Mouse (Mus musculus): ENCODE data around the gene Borcs6. TPM values are rescaled to one million over a fixed set of nuclear protein-coding genes. Genes with fewer than 3 reads are reported as not detected.

The Borcs6 gene
- polyA plus RNA-seq, 1 experiment from 2014 or later = 11.0 TPM

GRCm38 (mm10) chr11:69053848-69054247 lies 5.7 kb upstream of the Borcs6 start:
- Histone ChIP-seq H3K27ac (ENCODE audit: low read length) (no peak overlapping the region), H3K9me3 (ENCODE audit: control insufficient read depth, low read depth, low read length) (no peaks in the 10 kb centered on the region), H3K4me1 (ENCODE audit: control insufficient read depth, insufficient read depth, low read length) (peaks cover 4% of the 10 kb centered on the region; the same call in 1 of the 2 replicates), H3K9ac (replicated peaks; ENCODE audit: low read depth, low read length) (no peak overlapping the region), H3K36me3 (ENCODE audit: control insufficient read depth, insufficient read depth, low read length) (peaks cover 15% of the 10 kb centered on the region), H3K4me3 (ENCODE audit: low read depth, low read length) (no peak overlapping the region), H3K4me2 (replicated peaks; ENCODE audit: low read depth, low read length) (no peak overlapping the region), H3K27me3 (ENCODE audit: control insufficient read depth, insufficient read depth, low read length) (no peaks in the 10 kb centered on the region)
- 63% methylated on average over 3 of the region's 3 CpGs for WGBS
- no peak for ATAC-seq (ENCODE audit: insufficient number of reproducible peaks, insufficient read depth, low FRiP score, low read depth)

GRCm38 (mm10) chr11:69058265-69058664 lies 1.3 kb upstream of the Borcs6 start:
- peak overlapping the region; percentile 77; the same call in 1 of the 2 replicates for H3K27ac ChIP-seq (ENCODE audit: low read length)
- no peaks in the 10 kb centered on the region for H3K9me3 ChIP-seq (ENCODE audit: control insufficient read depth, low read depth, low read length)
- peak overlapping the region; percentile 55 for H3K9ac ChIP-seq (replicated peaks; ENCODE audit: low read depth, low read length)
- peak overlapping the region; percentile 83 for H3K4me2 ChIP-seq (replicated peaks; ENCODE audit: low read depth, low read length)
- no peaks in the 10 kb centered on the region for H3K36me3 ChIP-seq (ENCODE audit: control insufficient read depth, insufficient read depth, low read length)
- no peaks in the 10 kb centered on the region for H3K27me3 ChIP-seq (ENCODE audit: control insufficient read depth, insufficient read depth, low read length)
- peaks cover 15% of the 10 kb centered on the region for H3K4me1 ChIP-seq (ENCODE audit: control insufficient read depth, insufficient read depth, low read length)
- H3K4me3 ChIP-seq (ENCODE audit: low read depth, low read length) = peak overlapping the region; percentile 88
- 76% methylated on average over 2 of the region's 2 CpGs for WGBS
- no peak for ATAC-seq (ENCODE audit: insufficient number of reproducible peaks, insufficient read depth, low FRiP score, low read depth)

- Histone ChIP-seq H3K27me3 (ENCODE audit: control insufficient read depth, insufficient read depth, low read length) (no peaks in the 10 kb centered on the region), H3K4me1 (ENCODE audit: control insufficient read depth, insufficient read depth, low read length) (peaks cover 15% of the 10 kb centered on the region), H3K4me2 (replicated peaks; ENCODE audit: low read depth, low read length) (peak overlapping the region; percentile 83), H3K9ac (replicated peaks; ENCODE audit: low read depth, low read length) (peak overlapping the region; percentile 55), H3K9me3 (ENCODE audit: control insufficient read depth, low read depth, low read length) (no peaks in the 10 kb centered on the region), H3K27ac (ENCODE audit: low read length) (peak overlapping the region; percentile 77), H3K36me3 (ENCODE audit: control insufficient read depth, insufficient read depth, low read length) (no peaks in the 10 kb centered on the region), H3K4me3 (ENCODE audit: low read depth, low read length) (peak overlapping the region; percentile 88)
- no peak for ATAC-seq (ENCODE audit: insufficient number of reproducible peaks, insufficient read depth, low FRiP score, low read depth)
- WGBS = 1% methylated on average over 19 of the region's 19 CpGs
These were observed 674 bp upstream of the Borcs6 start for GRCm38 (mm10) chr11:69058729-69059356.

DNA sequence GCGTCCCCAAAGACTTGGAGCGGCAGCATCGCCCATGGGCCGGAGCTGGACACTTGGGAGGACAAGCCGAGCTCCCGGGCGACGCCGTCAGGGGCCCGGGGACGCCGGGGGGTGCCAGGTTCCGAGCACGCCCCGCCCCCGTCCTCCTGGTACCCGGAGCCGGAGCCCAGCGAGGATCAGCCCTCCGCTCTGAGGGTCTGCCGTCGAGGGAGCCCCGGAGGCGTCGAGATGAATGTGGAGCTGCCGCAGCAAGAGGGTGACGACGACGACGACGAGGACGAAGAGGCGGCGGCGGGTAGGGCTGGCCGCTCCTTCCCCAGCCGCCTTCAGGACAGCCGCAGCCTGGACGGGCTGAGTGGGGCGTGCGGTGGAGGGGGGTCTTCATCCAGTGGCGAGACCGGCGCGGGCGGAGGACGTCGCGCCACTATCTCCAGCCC lies 476 bp downstream of the Borcs6 start:
- Histone ChIP-seq H3K4me3 (ENCODE audit: low read depth, low read length) (peak overlapping the region; percentile 88), H3K4me1 (ENCODE audit: control insufficient read depth, insufficient read depth, low read length) (peaks cover 15% of the 10 kb centered on the region), H3K9me3 (ENCODE audit: control insufficient read depth, low read depth, low read length) (no peaks in the 10 kb centered on the region), H3K27me3 (ENCODE audit: control insufficient read depth, insufficient read depth, low read length) (no peaks in the 10 kb centered on the region), H3K9ac (replicated peaks; ENCODE audit: low read depth, low read length) (peak overlapping the region; percentile 77), H3K4me2 (replicated peaks; ENCODE audit: low read depth, low read length) (peak overlapping the region; percentile 94), H3K27ac (ENCODE audit: low read length) (peak overlapping the region; percentile 83), H3K36me3 (ENCODE audit: control insufficient read depth, insufficient read depth, low read length) (no peaks in the 10 kb centered on the region)
- WGBS = under 1% methylated on average over 49 of the region's 49 CpGs
- ATAC-seq (ENCODE audit: insufficient number of reproducible peaks, insufficient read depth, low FRiP score, low read depth) = peak; percentile 3; the same call in 1 of the 2 replicates

DNA sequence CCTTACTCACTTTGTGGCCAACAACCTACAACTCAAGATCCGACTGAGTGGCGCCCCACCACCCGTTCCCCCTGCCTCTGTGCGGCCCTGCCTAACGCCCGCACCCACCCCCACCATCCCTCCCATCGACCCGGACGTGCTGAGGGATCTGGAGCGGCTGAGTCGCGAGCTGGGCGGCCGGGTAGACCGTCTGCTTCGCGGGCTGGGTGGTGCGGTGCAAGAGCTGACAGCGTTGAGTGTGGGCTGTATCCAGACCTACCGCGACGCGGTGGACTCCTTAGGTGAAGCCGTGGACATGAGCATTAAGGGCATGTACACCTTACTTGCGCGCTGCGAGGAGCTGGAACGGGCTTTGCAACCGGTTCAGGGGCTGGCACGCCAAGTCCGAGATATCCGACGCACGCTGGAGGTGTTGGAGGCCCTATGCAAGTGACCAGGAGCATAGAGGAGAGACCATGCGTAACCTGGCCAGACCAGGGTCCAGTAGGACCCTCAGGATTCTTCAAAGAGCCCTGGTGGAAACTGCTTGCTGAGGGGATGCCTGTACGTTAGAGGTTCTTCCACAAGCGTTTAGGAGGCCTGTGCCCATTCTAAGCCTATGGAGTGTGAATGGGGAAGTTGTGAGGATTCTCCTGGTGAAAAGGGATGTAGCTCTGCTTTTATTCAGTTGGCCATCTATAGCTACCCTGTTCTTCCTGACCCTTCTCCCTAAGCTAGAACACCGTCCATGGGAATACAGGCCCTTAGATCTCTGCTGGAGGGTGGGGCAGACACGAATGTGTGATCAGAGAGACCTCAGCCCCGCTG lies 1.1 kb downstream of the Borcs6 start:
- H3K36me3 ChIP-seq (ENCODE audit: control insufficient read depth, insufficient read depth, low read length) = no peaks in the 10 kb centered on the region
- peaks cover 15% of the 10 kb centered on the region for H3K4me1 ChIP-seq (ENCODE audit: control insufficient read depth, insufficient read depth, low read length)
- H3K27ac ChIP-seq (ENCODE audit: low read length) = peak overlapping the region; percentile 83
- H3K27me3 ChIP-seq (ENCODE audit: control insufficient read depth, insufficient read depth, low read length) = no peaks in the 10 kb centered on the region
- WGBS = 1% methylated on average over 40 of the region's 40 CpGs
- no peaks in the 10 kb centered on the region for H3K9me3 ChIP-seq (ENCODE audit: control insufficient read depth, low read depth, low read length)
- no peak for ATAC-seq (ENCODE audit: insufficient number of reproducible peaks, insufficient read depth, low FRiP score, low read depth)
- H3K9ac ChIP-seq (replicated peaks; ENCODE audit: low read depth, low read length) = peak overlapping the region; percentile 77
- H3K4me3 ChIP-seq (ENCODE audit: low read depth, low read length) = peak overlapping the region; percentile 88
- H3K4me2 ChIP-seq (replicated peaks; ENCODE audit: low read depth, low read length) = peak overlapping the region; percentile 94

- peak overlapping the region; percentile 88 for H3K4me3 ChIP-seq (ENCODE audit: low read depth, low read length)
- peak overlapping the region; percentile 94 for H3K4me2 ChIP-seq (replicated peaks; ENCODE audit: low read depth, low read length)
- H3K27ac ChIP-seq (ENCODE audit: low read length) = no peak overlapping the region; the same call in 1 of the 2 replicates
- H3K36me3 ChIP-seq (ENCODE audit: control insufficient read depth, insufficient read depth, low read length) = no peaks in the 10 kb centered on the region
- H3K9ac ChIP-seq (replicated peaks; ENCODE audit: low read depth, low read length) = peak overlapping the region; percentile 77; the same call in 1 of the 2 replicates
- H3K4me1 ChIP-seq (ENCODE audit: control insufficient read depth, insufficient read depth, low read length) = peaks cover 15% of the 10 kb centered on the region
- no peaks in the 10 kb centered on the region for H3K27me3 ChIP-seq (ENCODE audit: control insufficient read depth, insufficient read depth, low read length)
- no peaks in the 10 kb centered on the region for H3K9me3 ChIP-seq (ENCODE audit: control insufficient read depth, low read depth, low read length)
- WGBS = 16% methylated on average over 17 of the region's 17 CpGs
- no peak for ATAC-seq (ENCODE audit: insufficient number of reproducible peaks, insufficient read depth, low FRiP score, low read depth)
These were observed 1.9 kb downstream of the Borcs6 start for GRCm38 (mm10) chr11:69061255-69061912.

DNA sequence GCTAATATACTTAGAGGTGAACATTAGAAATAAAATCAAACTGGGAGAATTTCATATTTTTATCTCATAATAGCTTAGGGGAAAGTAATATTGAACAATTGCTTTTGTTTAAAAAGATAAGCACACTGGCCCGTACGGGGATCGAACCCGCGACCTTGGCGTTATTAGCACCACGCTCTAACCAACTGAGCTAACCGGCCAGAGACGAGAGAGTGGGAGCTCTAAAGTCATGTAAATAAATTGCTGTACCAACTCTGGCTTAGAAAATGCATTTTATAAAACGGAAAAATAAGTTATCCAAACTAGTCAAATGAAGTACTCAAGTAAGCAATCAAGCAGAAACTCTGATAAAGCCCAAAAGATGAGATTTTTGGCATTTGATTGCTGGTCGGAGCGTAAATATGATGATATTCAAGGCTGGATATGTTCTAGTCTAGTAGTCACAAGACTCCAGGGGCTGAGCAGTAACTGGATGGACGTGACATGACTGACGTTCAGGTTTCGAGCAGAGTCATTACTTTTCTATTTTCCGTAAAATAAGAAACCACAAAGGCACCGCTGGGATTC lies 2.8 kb downstream of the Borcs6 start:
- Histone ChIP-seq H3K27me3 (ENCODE audit: control insufficient read depth, insufficient read depth, low read length) (no peaks in the 10 kb centered on the region), H3K36me3 (ENCODE audit: control insufficient read depth, insufficient read depth, low read length) (no peaks in the 10 kb centered on the region), H3K9ac (replicated peaks; ENCODE audit: low read depth, low read length) (no peak overlapping the region), H3K27ac (ENCODE audit: low read length) (no peak overlapping the region), H3K9me3 (ENCODE audit: control insufficient read depth, low read depth, low read length) (no peaks in the 10 kb centered on the region), H3K4me1 (ENCODE audit: control insufficient read depth, insufficient read depth, low read length) (peaks cover 15% of the 10 kb centered on the region), H3K4me3 (ENCODE audit: low read depth, low read length) (peak overlapping the region; percentile 88), H3K4me2 (replicated peaks; ENCODE audit: low read depth, low read length) (peak overlapping the region; percentile 94)
- ATAC-seq (ENCODE audit: insufficient number of reproducible peaks, insufficient read depth, low FRiP score, low read depth) = no peak
- 1% methylated on average over 17 of the region's 17 CpGs for WGBS

GRCm38 (mm10) chr11:69062761-69063224 lies 3.3 kb downstream of the Borcs6 start:
- Histone ChIP-seq H3K4me2 (replicated peaks; ENCODE audit: low read depth, low read length) (peak overlapping the region; percentile 49), H3K4me3 (ENCODE audit: low read depth, low read length) (peak overlapping the region; percentile 75), H3K27ac (ENCODE audit: low read length) (peak overlapping the region; percentile 79; the same call in 1 of the 2 replicates), H3K9me3 (ENCODE audit: control insufficient read depth, low read depth, low read length) (no peaks in the 10 kb centered on the region), H3K36me3 (ENCODE audit: control insufficient read depth, insufficient read depth, low read length) (no peaks in the 10 kb centered on the region), H3K4me1 (ENCODE audit: control insufficient read depth, insufficient read depth, low read length) (peaks cover 18% of the 10 kb centered on the region), H3K27me3 (ENCODE audit: control insufficient read depth, insufficient read depth, low read length) (no peaks in the 10 kb centered on the region), H3K9ac (replicated peaks; ENCODE audit: low read depth, low read length) (no peak overlapping the region)
- WGBS = 0% methylated on average over 19 of the region's 19 CpGs
- peak; percentile 46 for ATAC-seq (ENCODE audit: insufficient number of reproducible peaks, insufficient read depth, low FRiP score, low read depth)

All from stomach, embryonic 14.5 days (tissue).